Mouse (Mus musculus): ENCODE measurements around the gene Vwa3b. TPM values are rescaled to one million over a fixed set of nuclear protein-coding genes. Genes with fewer than 3 reads are reported as not detected.

Gene Vwa3b
- total and polyA plus RNA-seq, 2 experiments from 2014 or later, result 1.9 to 4.6 TPM

DNA sequence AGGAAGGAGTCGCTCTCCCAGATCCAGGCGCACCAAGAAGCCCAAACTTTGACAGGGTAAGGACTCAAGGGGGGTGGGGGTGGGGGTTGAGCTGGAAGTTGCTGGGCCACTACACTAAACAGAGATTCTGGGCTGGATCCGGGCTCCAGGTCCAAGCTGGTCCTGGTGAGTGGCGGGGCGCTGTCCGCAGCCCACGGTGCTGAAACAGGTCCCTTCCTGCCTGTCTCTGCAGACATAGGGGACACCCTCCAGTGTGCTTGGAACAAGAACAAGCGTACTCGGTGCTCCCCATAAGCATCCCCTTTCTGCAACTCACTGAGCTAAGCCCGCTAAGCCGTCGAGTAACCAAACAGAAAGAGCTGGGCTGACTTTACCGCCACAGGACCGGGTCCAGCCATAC is 192.0 kb downstream of the Vwa3b start:
- DNase-seq (peak; percentile 11), ATAC-seq (no peak)
- no peak overlapping the region for H3K9ac ChIP-seq
- H3K36me3 ChIP-seq (ENCODE audit: insufficient read depth), result no peaks in the 10 kb centered on the region
- 4% methylated on average over 14 of the region's 14 CpGs for WGBS
- H3K4me3 ChIP-seq (ENCODE audit: low read depth, low read length), result no peak overlapping the region
- 0 out of 2 replicates have a peak, but pooled peaks have one; percentile 1 for TF ChIP-seq CTCF (IDR thresholded peaks at IDR 0.05; ENCODE audit: low read depth)
- no peaks in the 10 kb centered on the region for H3K9me3 ChIP-seq (ENCODE audit: low read length)
- H3K27ac ChIP-seq (ENCODE audit: low read depth, low read length), result no peak overlapping the region
- peaks cover 6% of the 10 kb centered on the region; the same call in 1 of the 2 replicates for H3K27me3 ChIP-seq (ENCODE audit: insufficient read depth, low read length)
- peaks cover 16% of the 10 kb centered on the region for H3K4me1 ChIP-seq (ENCODE audit: insufficient read depth)
- no peak overlapping the region for H3K4me2 ChIP-seq (ENCODE audit: low read depth)

DNA sequence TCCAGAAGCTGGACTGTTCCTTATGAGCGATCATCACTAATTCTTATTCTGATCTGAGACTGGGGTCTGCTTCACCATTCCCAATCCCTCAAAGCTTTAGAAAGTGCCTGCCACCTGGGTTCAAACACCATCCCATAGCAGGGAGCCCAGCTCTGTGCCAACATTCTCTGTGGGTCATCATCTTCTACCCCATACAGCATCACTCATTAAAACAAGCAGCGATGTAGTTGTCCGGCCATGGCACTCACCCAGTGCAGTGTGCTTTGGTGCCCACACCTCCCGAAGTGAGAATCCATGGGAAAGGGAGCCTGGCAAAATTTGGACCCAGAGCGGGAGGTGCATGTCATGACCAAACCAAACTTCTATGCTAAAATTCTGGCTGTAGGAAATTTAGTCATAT is 193.2 kb downstream of the Vwa3b start:
- Histone ChIP-seq H3K4me1 (ENCODE audit: insufficient read depth) (peaks cover 16% of the 10 kb centered on the region), H3K27ac (ENCODE audit: low read depth, low read length) (peak overlapping the region; percentile 64), H3K9ac (no peak overlapping the region), H3K4me2 (ENCODE audit: low read depth) (peak overlapping the region; percentile 20; the same call in 1 of the 2 replicates), H3K36me3 (ENCODE audit: insufficient read depth) (no peaks in the 10 kb centered on the region), H3K9me3 (ENCODE audit: low read length) (no peaks in the 10 kb centered on the region), H3K4me3 (ENCODE audit: low read depth, low read length) (no peak overlapping the region), H3K27me3 (ENCODE audit: insufficient read depth, low read length) (peaks cover 6% of the 10 kb centered on the region; the same call in 1 of the 2 replicates)
- WGBS, result 71% methylated on average over 5 of the region's 5 CpGs
- 0 out of 2 replicates have a peak, but pooled peaks have one; percentile 6 for ATAC-seq
- no peak for DNase-seq
- TF ChIP-seq CTCF (IDR thresholded peaks at IDR 0.05; ENCODE audit: low read depth), result no peak

DNA sequence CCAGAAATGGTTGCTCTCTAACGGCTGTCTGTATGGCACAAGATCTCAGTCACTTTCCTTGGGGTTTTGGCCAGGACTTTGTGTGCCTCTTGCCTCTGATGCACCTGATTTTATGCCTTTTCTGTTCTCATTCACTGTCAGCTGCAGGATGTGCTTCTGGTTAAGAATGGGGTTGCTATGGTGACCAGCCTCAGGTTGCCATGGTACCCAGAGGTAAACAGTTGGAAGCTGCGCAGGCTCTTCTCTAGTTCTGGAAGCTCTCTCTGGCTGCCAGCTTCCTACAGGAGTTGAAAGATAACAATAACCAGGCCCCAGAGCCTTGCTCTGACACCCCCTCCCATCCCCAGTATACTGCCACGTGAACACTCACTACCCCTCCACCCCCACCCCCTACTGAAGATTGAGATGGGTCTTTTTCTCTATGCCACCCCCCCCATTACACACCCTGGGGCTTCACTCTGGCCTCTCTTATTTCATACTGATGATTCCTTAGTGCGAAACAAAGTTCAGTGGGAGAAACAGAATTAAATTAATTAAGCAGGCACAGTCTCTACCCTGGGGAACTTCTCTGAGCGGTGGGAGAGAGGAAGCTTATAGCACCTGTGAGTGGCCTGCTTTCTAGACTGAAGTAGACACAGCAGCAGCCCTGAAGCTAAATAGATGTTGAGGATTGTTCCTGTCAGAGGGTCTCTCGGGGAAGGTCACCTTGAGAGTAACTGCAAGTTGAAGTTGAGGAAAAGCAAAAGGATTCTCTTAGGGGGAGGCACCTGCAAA is 193.9 kb downstream of the Vwa3b start:
- WGBS, result 23% methylated on average over 6 of the region's 6 CpGs
- Histone ChIP-seq H3K27me3 (ENCODE audit: insufficient read depth, low read length) (peaks cover 6% of the 10 kb centered on the region; the same call in 1 of the 2 replicates), H3K4me3 (ENCODE audit: low read depth, low read length) (no peak overlapping the region), H3K9me3 (ENCODE audit: low read length) (no peaks in the 10 kb centered on the region), H3K9ac (no peak overlapping the region), H3K4me1 (ENCODE audit: insufficient read depth) (peaks cover 16% of the 10 kb centered on the region), H3K4me2 (ENCODE audit: low read depth) (peak overlapping the region; percentile 20; the same call in 1 of the 2 replicates), H3K27ac (ENCODE audit: low read depth, low read length) (peak overlapping the region; percentile 64), H3K36me3 (ENCODE audit: insufficient read depth) (no peaks in the 10 kb centered on the region)
- TF ChIP-seq CTCF (IDR thresholded peaks at IDR 0.05; ENCODE audit: low read depth), result no peak
- ATAC-seq, result peak; percentile 99
- peak; percentile 94 for DNase-seq

DNA sequence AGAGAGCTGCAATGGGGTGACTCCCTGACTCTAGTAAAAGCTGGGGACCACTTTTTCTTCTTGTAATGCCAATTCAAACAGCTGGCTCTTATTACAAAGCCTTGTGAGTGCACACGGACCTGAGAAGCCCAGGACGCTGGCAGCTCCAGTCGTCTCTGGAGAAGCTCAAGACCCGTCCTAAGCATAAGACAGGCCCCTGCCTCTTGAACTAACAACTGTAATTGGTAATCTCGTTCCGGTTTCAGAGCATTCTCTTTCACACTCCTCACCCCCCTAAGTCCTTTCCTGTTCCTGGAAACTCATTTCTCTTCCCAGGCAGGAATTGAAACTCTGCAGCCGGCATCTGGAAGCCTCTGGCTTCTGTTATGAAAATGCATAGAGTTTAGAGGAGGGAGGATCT is 195.6 kb downstream of the Vwa3b start:
- DNase-seq (no peak), ATAC-seq (no peak)
- Histone ChIP-seq H3K27ac (ENCODE audit: low read depth, low read length) (no peak overlapping the region), H3K4me1 (ENCODE audit: insufficient read depth) (peaks cover 16% of the 10 kb centered on the region), H3K27me3 (ENCODE audit: insufficient read depth, low read length) (peaks cover 6% of the 10 kb centered on the region; the same call in 1 of the 2 replicates), H3K4me2 (ENCODE audit: low read depth) (no peak overlapping the region), H3K36me3 (ENCODE audit: insufficient read depth) (no peaks in the 10 kb centered on the region), H3K9ac (no peak overlapping the region), H3K4me3 (ENCODE audit: low read depth, low read length) (no peak overlapping the region), H3K9me3 (ENCODE audit: low read length) (no peaks in the 10 kb centered on the region)
- WGBS, result 78% methylated on average over 7 of the region's 7 CpGs
- TF ChIP-seq CTCF (IDR thresholded peaks at IDR 0.05; ENCODE audit: low read depth), result no peak

DNA sequence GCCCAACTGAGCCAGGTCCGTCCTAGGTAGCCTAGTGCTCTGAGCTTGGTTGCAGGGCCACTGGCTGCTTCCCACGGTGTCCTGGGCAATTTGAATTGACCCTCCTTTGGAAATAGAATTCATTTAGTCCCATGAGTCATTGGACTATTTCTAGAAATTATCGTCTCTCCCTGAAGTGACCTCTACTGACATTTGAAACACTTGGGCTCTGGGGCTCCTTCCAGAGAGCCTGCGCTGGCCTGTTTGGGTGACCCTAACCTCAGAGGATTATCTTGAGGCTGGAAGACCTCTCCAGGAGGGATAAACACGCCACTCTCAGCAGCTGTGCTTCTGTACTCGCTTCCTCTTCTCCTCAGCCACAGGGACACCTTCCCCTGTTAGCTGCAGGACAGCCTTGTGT is 204.0 kb downstream of the Vwa3b start:
- Histone ChIP-seq H3K27ac (ENCODE audit: low read depth, low read length) (no peak overlapping the region), H3K36me3 (ENCODE audit: insufficient read depth) (no peaks in the 10 kb centered on the region), H3K4me1 (ENCODE audit: insufficient read depth) (no peaks in the 10 kb centered on the region), H3K4me3 (ENCODE audit: low read depth, low read length) (no peak overlapping the region), H3K4me2 (ENCODE audit: low read depth) (no peak overlapping the region), H3K27me3 (ENCODE audit: insufficient read depth, low read length) (no peaks in the 10 kb centered on the region), H3K9ac (no peak overlapping the region), H3K9me3 (ENCODE audit: low read length) (no peaks in the 10 kb centered on the region)
- no peak for DNase-seq
- 78% methylated on average over 6 of the region's 6 CpGs for WGBS
- ATAC-seq, result no peak
- TF ChIP-seq CTCF (IDR thresholded peaks at IDR 0.05; ENCODE audit: low read depth), result no peak

DNA sequence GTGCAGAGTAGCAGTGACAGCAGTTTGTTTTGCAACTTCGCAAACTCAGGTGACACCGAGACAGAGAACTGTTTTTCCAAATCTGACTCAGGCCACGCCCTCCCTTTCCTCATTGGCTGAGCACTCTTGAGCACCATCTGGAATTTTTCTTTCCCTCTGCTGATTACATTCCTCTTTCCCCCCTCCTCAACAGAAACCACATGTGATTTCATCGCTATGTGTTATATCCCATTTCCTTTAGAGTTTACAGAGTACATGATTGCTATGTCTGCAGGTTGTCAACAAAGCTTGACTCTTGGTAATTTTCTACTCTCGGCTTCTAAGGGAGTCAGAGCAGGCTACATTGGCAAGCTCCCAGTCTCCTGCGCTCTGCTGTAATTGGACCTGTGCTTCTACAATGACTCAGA is 204.9 kb downstream of the Vwa3b start:
- no peak overlapping the region for H3K4me2 ChIP-seq (ENCODE audit: low read depth)
- no peaks in the 10 kb centered on the region for H3K4me1 ChIP-seq (ENCODE audit: insufficient read depth)
- H3K9me3 ChIP-seq (ENCODE audit: low read length), result no peaks in the 10 kb centered on the region
- H3K9ac ChIP-seq, result no peak overlapping the region
- peak; percentile 45 for ATAC-seq
- TF ChIP-seq CTCF (IDR thresholded peaks at IDR 0.05; ENCODE audit: low read depth), result no peak
- H3K36me3 ChIP-seq (ENCODE audit: insufficient read depth), result no peaks in the 10 kb centered on the region
- no peak overlapping the region for H3K27ac ChIP-seq (ENCODE audit: low read depth, low read length)
- no peak overlapping the region for H3K4me3 ChIP-seq (ENCODE audit: low read depth, low read length)
- 67% methylated on average over 6 of the region's 6 CpGs for WGBS
- DNase-seq, result no peak
- no peaks in the 10 kb centered on the region for H3K27me3 ChIP-seq (ENCODE audit: insufficient read depth, low read length)

Other genes with a start within 250 kb of the Vwa3b start
- 19.9 and 29.3 TPM in 2 replicates for gene Tmem131, start 82.9 kb upstream of the Vwa3b start, total RNA-seq (2014; rRNA removed)
- gene Tmem131, start 82.9 kb upstream of the Vwa3b start, polyA plus RNA-seq (2015; fragmentation: Nextera tagmentation; extraction: Ambion mirVana), result 7.2 and 9.4 TPM in 2 replicates
- gene Cnga3, start 187.8 kb downstream of the Vwa3b start, total RNA-seq (2014; rRNA removed), result 0.15 and 1.8 TPM in 2 replicates
- 0.18 and 0.52 TPM in 2 replicates for gene Cnga3, start 187.8 kb downstream of the Vwa3b start, polyA plus RNA-seq (2015; fragmentation: Nextera tagmentation; extraction: Ambion mirVana)

All from forebrain, postnatal 0 days (tissue).